Mouse (Mus musculus): ENCODE measurements around the gene Nav2. TPM values are rescaled to one million over a fixed set of nuclear protein-coding genes. Genes with fewer than 3 reads are reported as not detected.

The Nav2 gene
- total and polyA plus RNA-seq, 3 experiments, result under 0.01 TPM; not detected in 2

DNA sequence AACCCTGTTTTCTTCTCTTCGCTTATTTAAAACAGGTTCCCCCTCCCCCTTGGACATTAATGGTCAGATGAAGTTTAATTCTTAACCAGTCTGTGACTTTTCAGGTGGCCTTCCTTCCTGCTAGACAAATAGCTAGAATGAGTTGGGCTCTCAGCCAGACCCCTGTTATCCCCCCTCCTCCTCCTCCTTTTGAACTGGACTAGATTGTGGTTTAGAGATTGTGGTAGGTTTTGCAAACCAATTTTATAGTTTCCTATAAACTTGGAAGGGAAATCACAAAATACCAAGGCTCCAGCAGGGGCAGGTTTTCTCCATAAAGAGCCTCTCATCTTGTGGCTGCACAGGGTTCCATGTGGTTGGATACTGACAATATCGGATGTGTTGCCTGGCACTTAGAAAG is 606.5 kb downstream of the Nav2 start:
- no peak for DNase-seq (ENCODE audit: extremely low read depth)
- in situ Hi-C loops (cut with MboI; ENCODE audit: low pct_ligation_motif_present, low pct_unique_long_range_greater_than_20kb, low sequenced_read_pairs) (no loop called here), dilution Hi-C loops (cut with MboI; ENCODE audit: extremely low pct_ligation_motif_present, extremely low pct_unique_long_range_greater_than_20kb, low sequenced_read_pairs) (no loop called here)
- peaks cover 5% of the 10 kb centered on the region for H3K9me3 ChIP-seq (replicated peaks; ENCODE audit: low read length)
- peaks cover 80% of the 10 kb centered on the region for H3K27me3 ChIP-seq (replicated peaks)
- no peak overlapping the region for H3K9ac ChIP-seq (ENCODE audit: insufficient read depth, low read depth)
- H3K4me3 ChIP-seq (replicated peaks in 1 of 3; ENCODE audit: low read depth in 2 of 3, low read length in 2 of 3, poor library complexity in 1 of 3), result no peak overlapping the region
- H3K4me1 ChIP-seq (ENCODE audit: control insufficient read depth in 1 of 2, insufficient read depth in 2 of 2), result no peaks in the 10 kb centered on the region
- H3K4me2 ChIP-seq (ENCODE audit: insufficient read depth, low read depth, poor library complexity, severe bottlenecking), result no peak overlapping the region
- no peaks in the 10 kb centered on the region for H3K79me2 ChIP-seq (replicated peaks; ENCODE audit: control insufficient read depth, extremely low read depth, insufficient read depth, poor library complexity, severe bottlenecking)
- TF ChIP-seq PAX5 (IDR thresholded peaks at IDR 0.05; ENCODE audit: low read length) (no peak), RCOR1 (conservative IDR thresholded peaks at IDR 0.05; ENCODE audit: low read depth, low read length) (no peak), JUND (conservative IDR thresholded peaks at IDR 0.05; ENCODE audit: low read depth, low read length) (no peak), MAX (IDR thresholded peaks at IDR 0.05; ENCODE audit: low read length) (no peak), ZKSCAN1 (IDR thresholded peaks at IDR 0.05; ENCODE audit: borderline replicate concordance, low read depth, low read length) (no peak), JUN (IDR thresholded peaks at IDR 0.05; ENCODE audit: insufficient read depth, low read depth, low read length) (no peak), TBP (conservative IDR thresholded peaks at IDR 0.05; ENCODE audit: low read depth, low read length) (no peak), BHLHE40 (IDR thresholded peaks at IDR 0.05; ENCODE audit: low read depth, low read length) (no peak), CHD2 (IDR thresholded peaks at IDR 0.05; ENCODE audit: low read length) (no peak), MYC (IDR thresholded peaks at IDR 0.05; ENCODE audit: low read depth, low read length) (no peak), MXI1 (IDR thresholded peaks at IDR 0.05; ENCODE audit: low read depth, low read length) (no peak), CTCF (conservative IDR thresholded peaks at IDR 0.05 in 1 of 2, IDR thresholded peaks at IDR 0.05 in 1 of 2; ENCODE audit: low read depth in 2 of 2, low read length in 2 of 2) (no peak), HCFC1 (IDR thresholded peaks at IDR 0.05; ENCODE audit: low read depth, low read length) (no peak)
- no peak overlapping the region for H3K27ac ChIP-seq (ENCODE audit: insufficient read depth, low read depth)
- no peaks in the 10 kb centered on the region for H3K36me3 ChIP-seq (replicated peaks in 1 of 2; ENCODE audit: control insufficient read depth in 1 of 2, insufficient read depth in 1 of 2, low read length in 1 of 2)

DNA sequence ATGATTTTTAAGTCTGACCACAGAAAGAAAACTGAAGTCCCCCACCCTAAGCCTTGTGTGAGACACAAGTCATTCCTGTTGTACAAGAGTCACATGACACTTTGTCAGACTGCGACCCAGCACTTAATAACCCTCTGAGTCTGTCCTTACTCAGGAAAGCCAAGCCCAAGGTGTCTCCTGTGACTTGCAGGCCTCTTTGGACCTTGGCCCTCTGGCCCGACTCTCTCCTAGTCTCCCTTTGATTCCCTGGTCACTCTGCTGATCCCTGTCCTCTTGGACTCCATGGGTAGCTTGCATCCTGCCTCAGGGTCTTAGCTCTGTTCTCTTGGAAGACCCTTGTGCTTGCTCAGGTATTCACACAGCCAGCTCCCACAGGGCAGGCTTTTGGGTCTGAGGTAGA is 612.0 kb downstream of the Nav2 start:
- Histone ChIP-seq H3K4me3 (replicated peaks in 1 of 3; ENCODE audit: low read depth in 2 of 3, low read length in 2 of 3, poor library complexity in 1 of 3) (no peak overlapping the region), H3K27me3 (replicated peaks) (peaks cover 70% of the 10 kb centered on the region), H3K4me2 (ENCODE audit: insufficient read depth, low read depth, poor library complexity, severe bottlenecking) (no peak overlapping the region), H3K27ac (ENCODE audit: insufficient read depth, low read depth) (no peak overlapping the region), H3K79me2 (replicated peaks; ENCODE audit: control insufficient read depth, extremely low read depth, insufficient read depth, poor library complexity, severe bottlenecking) (no peaks in the 10 kb centered on the region), H3K36me3 (replicated peaks in 1 of 2; ENCODE audit: control insufficient read depth in 1 of 2, insufficient read depth in 1 of 2, low read length in 1 of 2) (no peaks in the 10 kb centered on the region), H3K9ac (ENCODE audit: insufficient read depth, low read depth) (no peak overlapping the region), H3K9me3 (replicated peaks; ENCODE audit: low read length) (no peaks in the 10 kb centered on the region), H3K4me1 (ENCODE audit: control insufficient read depth in 1 of 2, insufficient read depth in 2 of 2) (peaks cover 0 to 4% of the 10 kb centered on the region in 2 experiments; a peak in 2 of 4 replicates)
- in situ Hi-C loops (cut with MboI; ENCODE audit: low pct_ligation_motif_present, low pct_unique_long_range_greater_than_20kb, low sequenced_read_pairs), result no loop called here
- no peak for TF ChIP-seq HCFC1 (IDR thresholded peaks at IDR 0.05; ENCODE audit: low read depth, low read length)
- TF ChIP-seq ZNF384 (IDR thresholded peaks at IDR 0.05; ENCODE audit: low read depth, low read length), result no peak
- TF ChIP-seq POLR2AphosphoS2 (IDR thresholded peaks at IDR 0.05; ENCODE audit: low read depth, low read length), result no peak
- no peak for TF ChIP-seq USF1 (IDR thresholded peaks at IDR 0.05; ENCODE audit: low read depth, low read length)
- no peak for TF ChIP-seq ZC3H11A (IDR thresholded peaks at IDR 0.05; ENCODE audit: low read depth, low read length)
- no peak for TF ChIP-seq UBTF (IDR thresholded peaks at IDR 0.05; ENCODE audit: low read depth, low read length)
- no peak for DNase-seq (ENCODE audit: extremely low read depth)
- dilution Hi-C loops (cut with MboI; ENCODE audit: extremely low pct_ligation_motif_present, extremely low pct_unique_long_range_greater_than_20kb, low sequenced_read_pairs), result no loop called here
